Mouse (Mus musculus) forebrain, postnatal 0 days (tissue): ENCODE measurements around the gene Ifnar2. TPM values are rescaled to one million over a fixed set of nuclear protein-coding genes. Genes with fewer than 3 reads are reported as not detected.

Experiments used
- ATAC-seq: fragments of 200-750 bp; cut with Nextera tagmentation; 2 replicates; pipeline ENCODE4 v1.8.0; 2017; ENCODE audit warnings: mild to moderate bottlenecking, moderate library complexity
- DNase-seq: peaks from one replicate; pipeline ENCODE4 v3.0.0-alpha.2; 2015
- H3K27ac ChIP-seq: fragments of 300-500 bp; sonication (generic); 2 replicates; pipeline ENCODE4 v1.5.1; 2014; ENCODE audit warnings: low read depth, mild to moderate bottlenecking, antibody characterized with exemption, low read length, moderate library complexity, mixed read lengths
- H3K27me3 ChIP-seq: fragments of 300-500 bp; sonication (generic); 2 replicates; pipeline ENCODE4 v1.6.1; 2014; ENCODE audit warnings: mild to moderate bottlenecking, low read length, mixed read lengths; ENCODE audit not compliant: insufficient read depth
- H3K36me3 ChIP-seq: fragments of 300-500 bp; sonication (generic); 2 replicates; pipeline ENCODE4 v1.6.1; 2014; ENCODE audit warnings: mild to moderate bottlenecking, moderate library complexity; ENCODE audit not compliant: insufficient read depth
- H3K4me1 ChIP-seq: fragments of 300-500 bp; sonication (generic); 2 replicates; pipeline ENCODE4 v1.6.1; 2014; ENCODE audit warnings: antibody characterized with exemption; ENCODE audit not compliant: insufficient read depth
- H3K4me2 ChIP-seq: fragments of 300-500 bp; sonication (generic); 2 replicates; pipeline ENCODE4 v1.6.1; 2014; ENCODE audit warnings: low read depth, mild to moderate bottlenecking, moderate library complexity
- H3K4me3 ChIP-seq: fragments of 300-500 bp; sonication (generic); 2 replicates; pipeline ENCODE4 v1.5.1; 2014; ENCODE audit warnings: low read depth, low read length, mixed read lengths
- H3K9ac ChIP-seq: fragments of 300-500 bp; sonication (generic); 2 replicates; pipeline ENCODE4 v1.6.1; 2014; ENCODE audit warnings: mild to moderate bottlenecking
- H3K9me3 ChIP-seq: fragments of 300-500 bp; sonication (generic); 2 replicates; pipeline ENCODE4 v1.6.1; 2016; ENCODE audit warnings: low read length
- CTCF ChIP-seq: sonication (generic); IDR thresholded peaks from 2 replicates; pipeline ENCODE4 v1.5.1; 2016; ENCODE audit warnings: antibody characterized with exemption, control low read depth, low read depth
- WGBS: fragments of 180-500 bp; shearing (Covaris S2); extraction: QIAGEN DNeasy Blood & Tissue Kit; methylation state at CpG from one replicate; pipeline ENCODE4 v1.1.7; 2014; 5-methylcytosine and 5-hydroxymethylcytosine counted together
- polyA plus RNA-seq: library from polyadenylated mRNA; unstranded; fragments of >200 nt; fragmentation: Nextera tagmentation; extraction: Ambion mirVana; gene quantifications from 2 replicates; pipeline ENCODE4 v1.2.1, GENCODE M21; 2015
- total RNA-seq: library from RNA; depleted of rRNA; stranded (reverse); fragments of >200 nt; gene quantifications from 2 replicates; pipeline ENCODE4 v1.2.3, GENCODE M21; 2014; rRNA removed

Gene Ifnar2
- 24.5 and 25.5 TPM in 2 replicates for total RNA-seq
- 53.1 and 58.1 TPM in 2 replicates for polyA plus RNA-seq

GRCm38 (mm10) chr16:91372577-91373472, at the start of gene Ifnar2:
TSS of gene Ifnar2 (plus strand) at chr16:91372783.
- ATAC-seq (peak; percentile 94), DNase-seq (peak; percentile 87)
- Histone ChIP-seq H3K4me1 (0 out of 2 replicates have a peak, but pooled peaks cover 5% of the 10 kb centered on the region), H3K9me3 (no peaks in the 10 kb centered on the region), H3K4me3 (peak within 1 kb of the TSS; percentile 89), H3K36me3 (no peaks in the 10 kb centered on the region), H3K4me2 (peak within 1 kb of the TSS; percentile 70), H3K27ac (peak within 1 kb of the TSS; percentile 93), H3K9ac (peak within 1 kb of the TSS; percentile 97), H3K27me3 (no peaks in the 10 kb centered on the region)
- under 1% methylated on average over 55 of the region's 62 CpGs for WGBS
- TF ChIP-seq CTCF, result peak; percentile 5; the same call in 1 of the 2 replicates

- Histone ChIP-seq H3K27ac (no peak overlapping the region), H3K4me1 (no peaks in the 10 kb centered on the region), H3K36me3 (no peaks in the 10 kb centered on the region), H3K4me2 (no peak overlapping the region), H3K27me3 (peaks cover 11% of the 10 kb centered on the region), H3K9ac (no peak overlapping the region), H3K4me3 (no peak overlapping the region), H3K9me3 (no peaks in the 10 kb centered on the region)
- WGBS, result 30% methylated on average over 7 of the region's 7 CpGs
- no peak for DNase-seq
- no peak for TF ChIP-seq CTCF
- no peak for ATAC-seq
These were observed 45.0 kb upstream of the Ifnar2 start for GRCm38 (mm10) chr16:91327605-91328004.

- 80% methylated on average over 19 of the region's 19 CpGs for WGBS
- ATAC-seq (no peak), DNase-seq (no peak)
- no peak overlapping the region for H3K9ac ChIP-seq
- H3K4me1 ChIP-seq, result no peaks in the 10 kb centered on the region
- no peak overlapping the region for H3K4me3 ChIP-seq
- H3K9me3 ChIP-seq, result no peaks in the 10 kb centered on the region
- no peak overlapping the region for H3K27ac ChIP-seq
- H3K36me3 ChIP-seq, result no peaks in the 10 kb centered on the region
- H3K27me3 ChIP-seq, result peaks cover 11% of the 10 kb centered on the region
- TF ChIP-seq CTCF, result no peak
- no peak overlapping the region for H3K4me2 ChIP-seq
These were observed 43.7 kb upstream of the Ifnar2 start for GRCm38 (mm10) chr16:91328922-91329321.

- H3K4me2 ChIP-seq, result no peak overlapping the region
- H3K27me3 ChIP-seq, result peaks cover 11% of the 10 kb centered on the region
- ATAC-seq (no peak), DNase-seq (no peak)
- H3K27ac ChIP-seq, result no peak overlapping the region
- no peaks in the 10 kb centered on the region for H3K4me1 ChIP-seq
- no peak overlapping the region for H3K9ac ChIP-seq
- H3K9me3 ChIP-seq, result no peaks in the 10 kb centered on the region
- no peaks in the 10 kb centered on the region for H3K36me3 ChIP-seq
- H3K4me3 ChIP-seq, result no peak overlapping the region
- no peak for TF ChIP-seq CTCF
- WGBS, result 42% methylated on average over 6 of the region's 6 CpGs
These were observed 42.1 kb upstream of the Ifnar2 start for GRCm38 (mm10) chr16:91330496-91330895.

GRCm38 (mm10) chr16:91331153-91331552, 41.4 kb upstream of the Ifnar2 start:
- no peak for TF ChIP-seq CTCF
- Histone ChIP-seq H3K27ac (no peak overlapping the region), H3K9me3 (no peaks in the 10 kb centered on the region), H3K4me2 (no peak overlapping the region), H3K4me1 (no peaks in the 10 kb centered on the region), H3K9ac (no peak overlapping the region), H3K27me3 (peaks cover 11% of the 10 kb centered on the region; the same call in 1 of the 2 replicates), H3K36me3 (no peaks in the 10 kb centered on the region), H3K4me3 (no peak overlapping the region)
- 41% methylated on average over 5 of the region's 5 CpGs for WGBS
- DNase-seq, result no peak
- ATAC-seq, result no peak

GRCm38 (mm10) chr16:91332880-91333279, 39.7 kb upstream of the Ifnar2 start:
- Histone ChIP-seq H3K36me3 (no peaks in the 10 kb centered on the region), H3K4me1 (no peaks in the 10 kb centered on the region), H3K27me3 (no peaks in the 10 kb centered on the region), H3K9ac (no peak overlapping the region), H3K9me3 (no peaks in the 10 kb centered on the region), H3K4me2 (no peak overlapping the region), H3K27ac (no peak overlapping the region), H3K4me3 (no peak overlapping the region)
- DNase-seq, result no peak
- ATAC-seq, result no peak
- no peak for TF ChIP-seq CTCF
- 75% methylated on average over 7 of the region's 7 CpGs for whole genome bisulfite sequencing

- no peak overlapping the region for H3K4me2 ChIP-seq
- H3K27me3 ChIP-seq, result no peaks in the 10 kb centered on the region
- H3K4me3 ChIP-seq, result no peak overlapping the region
- no peaks in the 10 kb centered on the region for H3K4me1 ChIP-seq
- TF ChIP-seq CTCF, result no peak
- ATAC-seq (no peak), DNase-seq (no peak)
- H3K9me3 ChIP-seq, result no peaks in the 10 kb centered on the region
- 11% methylated on average over 10 of the region's 10 CpGs for WGBS
- H3K9ac ChIP-seq, result no peak overlapping the region
- H3K36me3 ChIP-seq, result no peaks in the 10 kb centered on the region
- no peak overlapping the region for H3K27ac ChIP-seq
These were observed 38.2 kb upstream of the Ifnar2 start for GRCm38 (mm10) chr16:91334190-91334893.
